Mouse (Mus musculus): Measurements from ENCODE around the gene Elfn1.

The Elfn1 gene

GRCm38 (mm10) chr5:139911506-139911905 lies 3.8 kb downstream of the Elfn1 start:
- DNase-seq (ENCODE audit: extremely low spot score) = no peak

DNA sequence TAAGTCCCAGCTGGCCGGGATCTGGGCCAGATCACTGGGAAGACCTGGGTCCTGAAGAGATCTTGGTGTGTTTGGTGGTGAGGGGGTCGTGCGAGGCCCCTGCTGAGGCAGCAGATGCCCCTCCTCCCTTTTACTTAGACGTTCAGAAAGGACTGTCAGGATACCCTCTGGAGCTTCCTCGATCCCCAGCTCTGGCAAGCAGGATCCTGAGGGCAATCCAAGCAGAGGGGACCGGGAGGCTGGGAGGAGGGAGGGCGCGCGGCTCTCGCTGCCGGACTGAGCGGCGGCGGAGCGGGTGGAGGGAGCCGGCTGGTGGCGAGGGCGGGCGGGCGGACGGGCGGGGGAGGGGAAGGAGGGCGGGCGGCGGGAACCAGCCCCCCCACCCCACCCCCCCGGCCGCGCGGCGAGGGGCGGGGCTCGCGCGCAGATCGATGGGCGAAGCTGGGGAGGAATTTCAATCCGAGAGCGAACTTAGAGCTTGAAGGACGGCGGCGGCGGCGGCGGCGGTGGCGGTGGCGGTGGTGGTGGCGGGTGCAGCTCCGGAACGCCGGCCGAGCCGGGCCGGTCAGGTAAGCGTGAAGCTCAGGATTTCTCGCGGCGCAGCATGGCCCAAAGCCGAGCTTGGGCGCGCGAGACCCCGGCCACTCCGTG lies 4.5 kb downstream of the Elfn1 start:
- DNase-seq (ENCODE audit: extremely low spot score) = peak; percentile 67

DNA sequence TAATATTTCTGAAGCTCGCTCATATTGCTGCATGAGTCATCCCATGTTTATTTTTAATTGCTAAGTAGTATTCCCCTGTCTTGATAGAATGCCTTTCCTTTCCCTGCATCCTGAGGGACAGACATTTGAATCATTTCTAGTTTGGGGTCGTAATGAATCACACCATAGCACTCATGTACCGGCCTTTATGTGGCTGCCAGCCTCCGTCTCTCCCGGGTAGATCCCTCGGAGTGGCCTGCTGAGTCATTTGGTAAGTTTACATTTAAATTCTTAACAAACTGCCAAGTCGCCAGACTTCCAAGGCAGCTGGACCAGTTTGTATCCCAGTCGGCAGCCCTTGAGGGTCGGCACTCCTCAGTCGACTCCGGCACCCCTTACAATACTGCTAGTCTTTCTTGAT lies 13.9 kb downstream of the Elfn1 start:
- DNase-seq (ENCODE audit: extremely low spot score) = no peak

DNA sequence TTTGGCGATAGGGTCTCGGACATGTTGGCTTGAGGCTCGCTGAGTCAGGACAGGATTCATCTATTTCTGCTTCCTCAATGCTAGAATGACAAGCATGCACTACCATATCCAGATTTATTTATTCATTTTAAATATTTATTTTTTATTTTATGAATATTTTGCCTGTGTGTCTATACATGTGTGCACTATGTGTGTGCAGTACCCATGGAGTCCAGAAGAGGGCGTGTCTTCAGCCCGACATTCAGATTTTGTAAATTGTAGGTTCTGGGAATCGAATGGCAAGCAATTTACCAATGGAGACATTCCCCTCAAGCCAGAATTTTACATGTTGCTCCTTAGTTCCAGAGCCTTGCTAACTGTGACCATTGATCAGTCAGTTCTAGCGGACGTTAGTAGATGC lies 16.1 kb downstream of the Elfn1 start:
- DNase-seq (ENCODE audit: extremely low spot score) = no peak

DNA sequence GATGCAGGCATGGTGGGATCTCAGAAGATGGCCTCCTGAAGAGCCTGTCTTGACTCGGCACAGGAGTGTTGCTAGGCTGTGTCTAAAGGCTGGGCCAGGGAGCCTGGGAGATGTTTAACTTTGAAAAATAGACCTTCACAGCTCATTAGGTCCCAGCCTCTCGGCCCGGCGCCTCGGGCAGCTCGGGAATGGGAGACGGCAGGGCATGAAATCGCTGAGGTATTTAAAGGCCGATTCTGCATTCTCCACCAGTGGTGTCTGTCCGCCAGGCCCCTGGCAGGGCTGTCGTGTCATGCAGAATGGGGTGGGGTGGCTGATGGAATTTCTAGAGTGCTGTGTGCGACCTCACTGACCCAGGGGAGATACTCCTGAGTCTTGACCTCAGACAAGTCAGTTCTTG lies 22.4 kb downstream of the Elfn1 start:
- DNase-seq (ENCODE audit: extremely low spot score) = peak; percentile 25

DNA sequence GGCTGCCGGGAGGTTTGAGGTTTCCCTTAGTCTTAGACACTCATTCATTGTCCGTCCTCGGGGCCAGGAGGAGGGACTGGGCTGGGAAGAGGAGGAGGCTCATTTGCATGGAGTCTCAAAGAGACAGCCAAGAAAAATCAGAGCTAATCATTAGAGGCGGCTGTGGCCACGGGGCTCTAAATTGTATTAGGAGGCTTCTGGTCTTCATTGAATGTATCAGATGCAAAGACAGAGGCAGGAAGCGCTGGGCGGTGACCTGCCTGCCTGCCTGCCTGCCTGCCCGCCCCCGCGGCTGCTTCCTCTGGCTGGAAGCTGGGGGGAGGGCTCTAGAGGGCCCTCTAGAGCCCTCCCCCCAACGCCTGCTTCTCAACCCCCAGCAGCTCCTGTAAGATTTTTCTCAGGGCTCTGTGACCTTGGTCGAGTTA lies 23.2 kb downstream of the Elfn1 start:
- DNase-seq (ENCODE audit: extremely low spot score) = peak; percentile 43

- DNase-seq (ENCODE audit: extremely low spot score) = no peak
These were observed 24.3 kb downstream of the Elfn1 start for GRCm38 (mm10) chr5:139931947-139932540.

DNA sequence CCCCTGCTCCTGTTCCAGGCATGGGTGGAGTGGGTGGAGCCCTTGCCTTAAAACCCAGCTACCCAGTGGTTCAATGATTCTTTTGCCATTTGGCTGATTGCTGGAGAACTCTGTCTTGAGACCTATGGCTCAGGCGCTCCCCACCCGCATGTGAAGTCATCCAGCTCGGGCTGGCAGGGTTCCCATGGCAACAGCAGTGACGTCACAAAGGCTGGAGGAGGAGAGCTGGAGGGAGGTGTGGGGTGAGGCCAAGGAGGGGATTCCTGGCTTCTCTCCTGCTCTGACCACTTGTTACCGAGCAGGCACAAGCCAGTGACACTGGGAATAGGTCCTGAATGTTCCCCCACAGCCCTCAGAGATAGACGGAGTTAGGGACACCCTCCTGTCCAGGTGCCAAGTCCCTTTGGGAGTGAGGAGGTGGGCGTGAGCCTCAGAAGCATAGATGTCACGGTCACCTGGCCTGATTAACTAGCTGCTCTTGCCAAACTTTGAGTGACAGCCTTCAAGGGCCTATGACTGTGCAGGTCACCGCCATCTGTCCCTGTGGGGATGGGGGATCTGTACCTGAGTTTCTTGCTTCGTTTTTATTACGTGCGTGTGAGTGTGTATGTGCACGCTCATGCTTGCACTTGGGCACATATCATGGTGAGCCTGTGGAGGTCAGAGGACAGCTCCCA lies 25.0 kb downstream of the Elfn1 start:
- peak; percentile 87 for DNase-seq (ENCODE audit: extremely low spot score)

DNA sequence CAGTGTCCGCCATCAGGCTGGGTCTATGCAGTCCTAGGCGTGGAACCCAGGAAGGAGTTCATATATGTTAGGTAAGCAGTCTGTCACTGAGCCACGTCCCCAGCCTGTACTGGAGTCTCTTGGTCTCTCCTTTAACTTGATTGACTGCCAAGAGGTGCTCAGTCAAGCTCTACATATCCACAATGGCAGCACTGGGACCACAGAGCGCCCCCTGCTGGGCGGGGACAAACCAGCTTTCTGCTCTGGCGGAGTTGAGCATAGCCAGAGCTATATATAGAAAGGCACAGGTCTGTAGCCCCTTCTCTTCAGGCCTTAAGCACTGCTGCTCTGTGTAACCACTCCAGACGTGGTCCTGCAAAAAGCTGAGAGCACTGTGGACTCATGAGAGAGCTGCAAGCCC lies 25.7 kb downstream of the Elfn1 start:
- peak; percentile 20 for DNase-seq (ENCODE audit: extremely low spot score)

GRCm38 (mm10) chr5:139936431-139936830 lies 28.7 kb downstream of the Elfn1 start:
- no peak for DNase-seq (ENCODE audit: extremely low spot score)

- no peak for DNase-seq (ENCODE audit: extremely low spot score)
These were observed 37.0 kb downstream of the Elfn1 start for GRCm38 (mm10) chr5:139944697-139945096.

DNA sequence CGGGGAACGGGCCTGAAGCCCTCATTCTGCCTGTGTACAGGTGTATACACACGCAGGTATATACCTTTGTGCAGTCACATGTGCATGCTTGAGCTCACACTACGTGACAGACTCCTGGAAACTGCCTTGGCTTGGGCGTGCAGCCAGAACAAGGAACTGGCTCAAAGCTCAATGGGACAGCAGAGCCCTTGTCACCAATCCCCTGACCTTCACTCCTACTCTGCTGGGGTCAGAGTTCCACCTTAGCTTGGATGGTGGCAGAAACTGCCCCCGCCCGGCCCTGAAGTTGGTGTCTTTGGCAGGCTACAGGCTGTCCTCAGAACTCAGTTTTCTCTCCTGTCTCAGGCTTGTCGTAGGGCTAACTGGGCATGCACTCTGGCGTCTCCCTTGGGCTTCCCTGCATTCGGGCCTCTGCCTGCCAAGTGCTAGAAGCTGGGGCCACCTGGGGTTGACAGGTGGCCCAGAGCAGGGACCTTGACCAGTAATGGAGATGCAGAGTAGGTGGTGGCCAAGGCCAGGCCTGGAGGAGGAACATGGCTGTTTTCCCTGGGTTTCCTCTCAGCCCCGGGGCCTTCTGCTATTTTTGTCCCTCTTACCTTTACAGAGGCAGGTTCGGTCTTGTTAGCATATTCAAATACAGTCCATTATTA lies 38.1 kb downstream of the Elfn1 start:
- no peak for DNase-seq (ENCODE audit: extremely low spot score)

- DNase-seq (ENCODE audit: extremely low spot score) = peak; percentile 29
These were observed 39.7 kb downstream of the Elfn1 start for GRCm38 (mm10) chr5:139947446-139947845.

DNA sequence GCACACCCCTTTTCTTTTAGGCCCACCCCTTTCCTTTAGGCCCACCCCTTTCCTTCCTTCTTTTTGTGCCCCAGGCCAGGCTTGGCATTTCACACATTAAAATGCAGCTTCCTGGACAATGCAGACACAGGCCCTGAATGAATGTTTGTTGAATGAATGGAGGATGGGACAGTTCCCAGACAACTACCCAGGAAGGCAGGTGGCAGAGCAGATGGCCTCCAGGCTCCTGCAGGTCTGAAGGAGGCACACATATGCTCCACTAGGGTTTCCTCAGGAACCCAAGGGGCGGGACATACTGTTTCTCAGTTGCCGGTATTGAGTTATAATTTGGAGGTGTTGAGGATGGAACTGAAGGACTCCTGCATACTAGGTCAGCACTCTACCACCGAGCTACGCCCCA lies 40.8 kb downstream of the Elfn1 start:
- DNase-seq (ENCODE audit: extremely low spot score) = no peak

- no peak for DNase-seq (ENCODE audit: extremely low spot score)
These were observed 41.6 kb downstream of the Elfn1 start for GRCm38 (mm10) chr5:139949363-139949762.

- no peak for DNase-seq (ENCODE audit: extremely low spot score)
These were observed 42.3 kb downstream of the Elfn1 start for GRCm38 (mm10) chr5:139949975-139950578.

DNA sequence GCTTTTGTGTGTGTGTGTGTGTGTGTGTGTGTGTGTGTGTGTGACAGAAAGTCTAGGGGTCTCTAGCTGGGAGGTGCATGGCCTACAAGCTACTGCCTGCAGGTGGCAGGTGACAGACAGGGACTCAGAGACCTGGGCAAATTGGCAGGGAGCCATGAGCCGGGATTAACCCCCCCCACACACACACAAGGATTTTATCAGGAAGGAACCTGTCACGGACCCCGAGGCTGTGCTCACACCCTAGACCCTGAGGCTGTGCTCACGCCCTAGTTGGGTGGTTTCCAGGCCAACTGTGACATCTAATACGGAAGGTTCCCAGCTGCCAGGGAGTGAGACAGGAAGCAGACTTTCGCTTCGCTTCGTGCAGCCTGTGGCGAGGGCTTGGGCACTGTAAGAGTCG lies 49.1 kb downstream of the Elfn1 start:
- no peak for DNase-seq (ENCODE audit: extremely low spot score)

GRCm38 (mm10) chr5:139959741-139960140 lies 52.0 kb downstream of the Elfn1 start:
- DNase-seq (ENCODE audit: extremely low spot score) = no peak

GRCm38 (mm10) chr5:139964391-139964790 lies 56.6 kb downstream of the Elfn1 start:
- no peak for DNase-seq (ENCODE audit: extremely low spot score)

- DNase-seq (ENCODE audit: extremely low spot score) = no peak
These were observed 57.9 kb downstream of the Elfn1 start for GRCm38 (mm10) chr5:139965596-139965995.

DNA sequence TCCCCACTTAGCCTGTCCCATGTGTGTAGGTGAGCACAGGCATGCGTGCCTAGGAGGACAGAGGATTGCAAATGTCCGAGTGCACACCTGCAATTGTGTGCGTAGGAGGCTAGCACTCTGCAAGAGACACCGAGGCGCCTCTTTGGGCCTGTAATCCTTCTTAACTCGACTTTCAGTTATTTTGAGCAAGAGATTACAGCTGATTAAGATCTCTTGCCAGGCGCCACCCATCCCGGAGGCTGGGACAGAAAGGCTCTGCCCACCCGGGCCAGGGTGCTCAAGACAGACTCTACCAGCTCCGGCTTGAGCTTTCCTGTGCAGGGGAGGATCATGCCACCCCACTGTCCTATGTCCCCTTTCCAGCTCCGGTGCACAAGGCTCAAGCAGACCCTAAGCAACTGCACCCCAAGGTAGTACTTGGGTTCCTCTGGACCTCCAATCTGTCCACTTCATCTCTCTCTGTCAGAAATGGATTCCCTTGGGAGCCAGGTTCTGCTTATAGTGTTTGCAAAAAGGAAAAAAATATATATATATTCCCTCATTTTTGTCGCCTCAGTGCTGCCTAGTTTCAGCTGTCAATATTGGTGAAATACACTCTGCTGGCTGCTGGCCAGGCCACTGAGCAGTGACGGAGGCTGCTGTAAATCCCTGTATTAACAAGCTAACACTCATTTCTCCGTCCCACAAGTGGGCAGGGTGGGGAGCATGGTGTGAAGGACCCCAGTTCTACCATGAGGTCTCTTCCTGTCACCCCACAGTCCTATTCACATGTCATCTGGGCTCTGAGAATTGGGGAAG lies 61.6 kb downstream of the Elfn1 start:
- DNase-seq (ENCODE audit: extremely low spot score) = no peak
